In the genomic region with DNA sequence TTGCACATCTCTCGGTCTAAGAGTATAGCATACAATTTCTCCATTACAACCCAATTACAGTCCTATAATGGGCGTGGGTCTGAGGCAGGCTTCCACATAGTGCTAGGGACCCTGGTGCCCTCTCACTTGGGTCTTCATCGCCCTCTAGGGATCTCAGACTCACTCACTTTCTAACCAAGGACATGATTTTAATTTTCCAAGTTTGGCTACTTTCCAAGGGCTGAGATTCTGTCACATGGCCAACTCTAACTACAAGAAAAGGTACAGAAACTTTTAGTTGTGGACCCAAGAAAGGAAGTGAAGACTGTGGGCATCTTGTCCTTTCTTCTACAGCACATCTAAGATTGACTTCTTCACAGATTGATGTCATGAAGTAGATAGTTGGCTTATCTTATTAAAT, we compare ENCODE assay signal across 27 mouse cellular contexts.
DNase-seq lines count a peak whose midpoint lies in the region; ATAC-seq and TF ChIP-seq lines count a peak whose summit lies in the region.
"Had no signal": no experiment of that assay in that cellular context is flagged by ENCODE, and none has a peak within 500 bp of the region (broad histone marks: within the 10 kb centered on the region; RNA-seq: fewer than 3 reads in every experiment).

No protein-coding gene starts in this region.

- 77% methylated on average over 3 of the region's 3 CpGs for WGBS in embryonic facial prominence, embryonic 14.5 days
- 80% methylated on average over 3 of the region's 3 CpGs for WGBS in embryonic facial prominence, embryonic 10.5 days
- WGBS in kidney, postnatal 0 days: 87% methylated on average over 3 of the region's 3 CpGs
- 75% methylated on average over 3 of the region's 3 CpGs for WGBS in lung, postnatal 0 days

- no peak overlapping the region for H3K4me2 ChIP-seq in embryonic facial prominence, embryonic 14.5 days (ENCODE audit: low read depth, low read length)
- no peak overlapping the region for H3K4me2 ChIP-seq in kidney, postnatal 0 days (ENCODE audit: low read length)
- H3K4me2 ChIP-seq in lung, postnatal 0 days (replicated peaks; ENCODE audit: low read depth, low read length): no peak overlapping the region
- H3K4me2 ChIP-seq: embryonic facial prominence, embryonic 15.5 days; heart, embryonic 13.5 days; hindbrain, embryonic 14.5 days had no signal

- no peak overlapping the region for H3K9ac ChIP-seq in embryonic facial prominence, embryonic 14.5 days (ENCODE audit: low read depth, low read length)
- H3K9ac ChIP-seq in kidney, postnatal 0 days (ENCODE audit: low read depth, low read length): no peak overlapping the region
- H3K9ac ChIP-seq in lung, postnatal 0 days (replicated peaks; ENCODE audit: low read depth): no peak overlapping the region
- H3K9ac ChIP-seq: embryonic facial prominence, embryonic 15.5 days; forebrain, postnatal 0 days; heart, embryonic 13.5 days; hindbrain, embryonic 14.5 days had no signal

- no peaks in the 10 kb centered on the region for H3K9me3 ChIP-seq in embryonic facial prominence, embryonic 14.5 days (ENCODE audit: control insufficient read depth, low read length)
- H3K9me3 ChIP-seq in embryonic facial prominence, embryonic 10.5 days: no peaks in the 10 kb centered on the region
- no peaks in the 10 kb centered on the region for H3K9me3 ChIP-seq in kidney, postnatal 0 days (replicated peaks; ENCODE audit: low read length)
- H3K9me3 ChIP-seq in lung, postnatal 0 days (ENCODE audit: low read length): no peaks in the 10 kb centered on the region
- H3K9me3 ChIP-seq: embryonic facial prominence, embryonic 15.5 days; heart, embryonic 10.5 days; heart, embryonic 13.5 days had no signal

- H3K27me3 ChIP-seq in embryonic facial prominence, embryonic 14.5 days (replicated peaks; ENCODE audit: control insufficient read depth, insufficient read depth, low read length): no peaks in the 10 kb centered on the region; the same call in 1 of the 2 replicates
- H3K27me3 ChIP-seq in embryonic facial prominence, embryonic 10.5 days (replicated peaks; ENCODE audit: low read depth, poor library complexity, severe bottlenecking): no peaks in the 10 kb centered on the region
- H3K27me3 ChIP-seq in kidney, postnatal 0 days (ENCODE audit: insufficient read depth, low read length): no peaks in the 10 kb centered on the region
- H3K27me3 ChIP-seq in lung, postnatal 0 days (replicated peaks; ENCODE audit: insufficient read depth, low read length): no peaks in the 10 kb centered on the region
- H3K27me3 ChIP-seq: embryonic facial prominence, embryonic 15.5 days had no signal

- H3K4me3 ChIP-seq in embryonic facial prominence, embryonic 14.5 days (ENCODE audit: low read depth, low read length): no peak overlapping the region
- H3K4me3 ChIP-seq in embryonic facial prominence, embryonic 10.5 days: no peak overlapping the region
- H3K4me3 ChIP-seq in kidney, postnatal 0 days (replicated peaks; ENCODE audit: low read depth, low read length): no peak overlapping the region
- no peak overlapping the region for H3K4me3 ChIP-seq in lung, postnatal 0 days (ENCODE audit: low read depth, low read length)
- H3K4me3 ChIP-seq: embryonic facial prominence, embryonic 15.5 days; gastrocnemius, adult 2 months; heart, embryonic 10.5 days; heart, embryonic 13.5 days had no signal

- no peak for ATAC-seq in embryonic facial prominence, embryonic 14.5 days (ENCODE audit: low read depth)
- no peak for ATAC-seq in kidney, postnatal 0 days (replicated peaks; ENCODE audit: low FRiP score, low read depth)
- no peak for ATAC-seq in lung, postnatal 0 days
- ATAC-seq: activated CD4-positive, CD25-positive, alpha-beta regulatory T cell, adult 4 months; forebrain, embryonic 14.5 days; forebrain, postnatal 0 days; hindbrain, postnatal 0 days; inflammation-experienced regulatory T-cells, adult 6 months had no signal

- DNase-seq in adrenal gland, adult 2 months: peak; percentile 39
- DNase-seq in adrenal gland, adult 8-10 months: no peak
- DNase-seq in embryonic facial prominence, embryonic 14.5 days (ENCODE audit: low spot score): peak; percentile 12
- DNase-seq in embryonic facial prominence, embryonic 10.5 days (ENCODE audit: low spot score): no peak
- DNase-seq in kidney, postnatal 0 days (ENCODE audit: low spot score): no peak
- no peak for DNase-seq in kidney, adult 18-20 months
- DNase-seq in lung, postnatal 0 days (ENCODE audit: low spot score): no peak
- DNase-seq in lung, postnatal 25 days (ENCODE audit: low spot score): no peak
- DNase-seq: cerebellum, adult 11-12 months; cerebellum, adult 8-10 months; cerebellum, postnatal 10 days; cerebellum, postnatal 36 days; embryo, embryonic 11 days; forebrain, postnatal 0 days; gastrocnemius, adult 2 months; gastrocnemius, postnatal 14 days; heart, adult 18-20 months; heart, postnatal 14 days; heart, postnatal 4 days had no signal

- no peaks in the 10 kb centered on the region for H3K36me3 ChIP-seq in embryonic facial prominence, embryonic 14.5 days (ENCODE audit: control insufficient read depth, insufficient read depth, low read length)
- H3K36me3 ChIP-seq in embryonic facial prominence, embryonic 10.5 days (replicated peaks): no peaks in the 10 kb centered on the region
- no peaks in the 10 kb centered on the region for H3K36me3 ChIP-seq in kidney, postnatal 0 days (ENCODE audit: insufficient read depth, low read length)
- no peaks in the 10 kb centered on the region for H3K36me3 ChIP-seq in lung, postnatal 0 days (ENCODE audit: insufficient read depth, low read length)
- H3K36me3 ChIP-seq: embryonic facial prominence, embryonic 15.5 days; heart, embryonic 10.5 days; heart, embryonic 13.5 days had no signal

- H3K27ac ChIP-seq in embryonic facial prominence, embryonic 14.5 days (replicated peaks; ENCODE audit: low read depth, low read length): no peak overlapping the region
- H3K27ac ChIP-seq in embryonic facial prominence, embryonic 10.5 days (replicated peaks): no peak overlapping the region
- no peak overlapping the region for H3K27ac ChIP-seq in kidney, postnatal 0 days
- no peak overlapping the region for H3K27ac ChIP-seq in lung, postnatal 0 days (ENCODE audit: low read length)
- H3K27ac ChIP-seq: embryonic facial prominence, embryonic 15.5 days; gastrocnemius, adult 2 months; heart, embryonic 10.5 days; heart, embryonic 13.5 days; hindbrain, postnatal 0 days had no signal

- H3K4me1 ChIP-seq in embryonic facial prominence, embryonic 14.5 days (ENCODE audit: control insufficient read depth, insufficient read depth, low read length): no peaks in the 10 kb centered on the region
- peaks cover 10% of the 10 kb centered on the region; the same call in 1 of the 2 replicates for H3K4me1 ChIP-seq in embryonic facial prominence, embryonic 10.5 days
- H3K4me1 ChIP-seq in kidney, postnatal 0 days (replicated peaks; ENCODE audit: insufficient read depth, low read length): no peaks in the 10 kb centered on the region
- no peaks in the 10 kb centered on the region for H3K4me1 ChIP-seq in lung, postnatal 0 days (ENCODE audit: insufficient read depth, low read depth, low read length)
- H3K4me1 ChIP-seq: embryonic facial prominence, embryonic 15.5 days; heart, embryonic 13.5 days had no signal

- TF ChIP-seq EP300 in lung, postnatal 0 days (IDR thresholded peaks at IDR 0.05): no peak

- TF ChIP-seq CTCF in kidney, postnatal 0 days (IDR thresholded peaks at IDR 0.05; ENCODE audit: low read depth): peak; percentile 14; the same call in 1 of the 2 replicates
- TF ChIP-seq CTCF in lung, postnatal 0 days (IDR thresholded peaks at IDR 0.05): 0 out of 2 replicates have a peak, but pooled peaks have one; percentile 18

Comparison
In these comparisons a context has a peak if more than half of its experiments do, and no peak if none do; other contexts are left out.
1. DNase-seq: peak in adrenal gland, adult 2 months (single experiment) and embryonic facial prominence, embryonic 14.5 days (single experiment); none in adrenal gland, adult 8-10 months (single experiment), embryonic facial prominence, embryonic 10.5 days (single experiment), kidney, postnatal 0 days (single experiment), kidney, adult 18-20 months (single experiment), lung, postnatal 0 days (single experiment) and lung, postnatal 25 days (single experiment).